ENCODE assay signal across 8 mouse cellular contexts in genomic region chr9:114389905-114390748, GRCm38 (mm10). TPM values are rescaled to one million over a fixed set of nuclear protein-coding genes. Genes with fewer than 3 reads are reported as not detected.
DNase-seq lines count a peak whose midpoint lies in the region; ATAC-seq and TF ChIP-seq lines count a peak whose summit lies in the region.

TSS of gene Crtap (minus strand) at chr9:114390675.

- peak within 1 kb of the TSS; percentile 73 for H3K4me2 ChIP-seq in embryonic facial prominence, embryonic 14.5 days (ENCODE audit: low read depth, low read length)
- peak within 1 kb of the TSS; percentile 91 for H3K4me2 ChIP-seq in heart, embryonic 11.5 days
- H3K4me2 ChIP-seq in kidney, embryonic 14.5 days (replicated peaks; ENCODE audit: low read depth, low read length), result peak within 1 kb of the TSS; percentile 89
- peak within 1 kb of the TSS; percentile 87 for H3K4me2 ChIP-seq in neural tube, embryonic 14.5 days (ENCODE audit: low read depth, low read length)

- H3K9me3 ChIP-seq in E14TG2a.4 (ENCODE audit: low read length), result no peaks in the 10 kb centered on the region
- no peaks in the 10 kb centered on the region for H3K9me3 ChIP-seq in embryonic facial prominence, embryonic 14.5 days (ENCODE audit: control insufficient read depth, low read length)
- H3K9me3 ChIP-seq in heart, embryonic 11.5 days (replicated peaks; ENCODE audit: control insufficient read depth, low read length), result no peaks in the 10 kb centered on the region
- no peaks in the 10 kb centered on the region for H3K9me3 ChIP-seq in kidney, embryonic 14.5 days (ENCODE audit: control insufficient read depth, low read length)
- H3K9me3 ChIP-seq in neural tube, embryonic 14.5 days (ENCODE audit: control insufficient read depth, low read length), result no peaks in the 10 kb centered on the region

- peak within 1 kb of the TSS; percentile 92 for H3K4me3 ChIP-seq in E14TG2a.4 (replicated peaks; ENCODE audit: low read length)
- H3K4me3 ChIP-seq in embryonic facial prominence, embryonic 14.5 days (ENCODE audit: low read depth, low read length), result peak within 1 kb of the TSS; percentile 85
- H3K4me3 ChIP-seq in heart, embryonic 11.5 days (ENCODE audit: low read depth, low read length), result peak within 1 kb of the TSS; percentile 93
- peak within 1 kb of the TSS; percentile 55 for H3K4me3 ChIP-seq in kidney, embryonic 14.5 days (ENCODE audit: low read length)
- H3K4me3 ChIP-seq in neural tube, embryonic 14.5 days (ENCODE audit: low read depth, low read length), result peak within 1 kb of the TSS; percentile 78

- H3K4me1 ChIP-seq in E14TG2a.4 (replicated peaks; ENCODE audit: low read depth, low read length), result peaks cover 82% of the 10 kb centered on the region
- peaks cover 3% of the 10 kb centered on the region; the same call in 1 of the 2 replicates for H3K4me1 ChIP-seq in embryonic facial prominence, embryonic 14.5 days (ENCODE audit: control insufficient read depth, insufficient read depth, low read length)
- H3K4me1 ChIP-seq in heart, embryonic 11.5 days (ENCODE audit: control insufficient read depth, insufficient read depth, low read length), result peaks cover 20% of the 10 kb centered on the region
- H3K4me1 ChIP-seq in kidney, embryonic 14.5 days (ENCODE audit: control insufficient read depth, insufficient read depth, low read length), result 0 out of 2 replicates have a peak, but pooled peaks cover 7% of the 10 kb centered on the region
- H3K4me1 ChIP-seq in neural tube, embryonic 14.5 days (ENCODE audit: control insufficient read depth, insufficient read depth, low read length), result peaks cover 5% of the 10 kb centered on the region; the same call in 1 of the 2 replicates

- ATAC-seq in embryonic facial prominence, embryonic 14.5 days (ENCODE audit: low read depth), result peak; percentile 90
- ATAC-seq in heart, embryonic 11.5 days (replicated peaks; ENCODE audit: insufficient number of reproducible peaks, low FRiP score, low TSS enrichment), result peak; percentile 83
- peak; percentile 88 for ATAC-seq in kidney, embryonic 14.5 days (ENCODE audit: low FRiP score, low TSS enrichment)
- peak; percentile 79 for ATAC-seq in neural tube, embryonic 14.5 days (ENCODE audit: low read depth)

- TF ChIP-seq CTCF in E14TG2a.4 (conservative IDR thresholded peaks at IDR 0.05; ENCODE audit: low read length), result no peak

- 0% methylated on average over 27 of the region's 96 CpGs for WGBS in embryonic facial prominence, embryonic 14.5 days
- WGBS in heart, embryonic 11.5 days (ENCODE audit: insufficient replicate concordance), result under 1% methylated on average over 95 of the region's 96 CpGs
- WGBS in kidney, embryonic 14.5 days, result 1% methylated on average over 95 of the region's 96 CpGs
- under 1% methylated on average over 92 of the region's 96 CpGs for WGBS in neural tube, embryonic 14.5 days

- H3K9ac ChIP-seq in embryonic facial prominence, embryonic 14.5 days (ENCODE audit: low read depth, low read length), result peak within 1 kb of the TSS; percentile 91
- peak within 1 kb of the TSS; percentile 91 for H3K9ac ChIP-seq in heart, embryonic 11.5 days (ENCODE audit: low read depth, low read length)
- H3K9ac ChIP-seq in kidney, embryonic 14.5 days (ENCODE audit: low read depth, low read length), result peak within 1 kb of the TSS; percentile 70
- H3K9ac ChIP-seq in neural tube, embryonic 14.5 days (replicated peaks; ENCODE audit: low read depth, low read length), result peak within 1 kb of the TSS; percentile 63

- peaks cover 38% of the 10 kb centered on the region for H3K36me3 ChIP-seq in E14TG2a.4 (ENCODE audit: insufficient read depth, low read length)
- H3K36me3 ChIP-seq in embryonic facial prominence, embryonic 14.5 days (ENCODE audit: control insufficient read depth, insufficient read depth, low read length), result peaks cover 12% of the 10 kb centered on the region
- H3K36me3 ChIP-seq in heart, embryonic 11.5 days (ENCODE audit: control insufficient read depth, insufficient read depth, low read length), result no peaks in the 10 kb centered on the region
- peaks cover 8% of the 10 kb centered on the region; the same call in 1 of the 2 replicates for H3K36me3 ChIP-seq in kidney, embryonic 14.5 days (ENCODE audit: control insufficient read depth, insufficient read depth, low read length)
- no peaks in the 10 kb centered on the region for H3K36me3 ChIP-seq in neural tube, embryonic 14.5 days (ENCODE audit: control insufficient read depth, insufficient read depth, low read length)

- peak within 1 kb of the TSS; percentile 94 for H3K27ac ChIP-seq in embryonic facial prominence, embryonic 14.5 days (replicated peaks; ENCODE audit: low read depth, low read length)
- H3K27ac ChIP-seq in heart, embryonic 11.5 days (ENCODE audit: low read depth, low read length), result peak within 1 kb of the TSS; percentile 87
- peak within 1 kb of the TSS; percentile 65 for H3K27ac ChIP-seq in kidney, embryonic 14.5 days (ENCODE audit: low read depth, low read length)
- 0 out of 2 replicates have a peak within 1 kb of the TSS, but pooled peaks have one; percentile 10 for H3K27ac ChIP-seq in neural tube, embryonic 14.5 days (ENCODE audit: low read depth, low read length)

- H3K27me3 ChIP-seq in E14TG2a.4 (ENCODE audit: insufficient read depth, low read length), result no peaks in the 10 kb centered on the region
- no peaks in the 10 kb centered on the region for H3K27me3 ChIP-seq in embryonic facial prominence, embryonic 14.5 days (replicated peaks; ENCODE audit: control insufficient read depth, insufficient read depth, low read length)
- no peaks in the 10 kb centered on the region for H3K27me3 ChIP-seq in heart, embryonic 11.5 days (ENCODE audit: control insufficient read depth, insufficient read depth, low read length)
- no peaks in the 10 kb centered on the region for H3K27me3 ChIP-seq in kidney, embryonic 14.5 days (ENCODE audit: control insufficient read depth, insufficient read depth, low read length)
- no peaks in the 10 kb centered on the region for H3K27me3 ChIP-seq in neural tube, embryonic 14.5 days (ENCODE audit: control insufficient read depth, insufficient read depth, low read length)

- peak; percentile 86 to 90 for DNase-seq in adrenal gland, postnatal 36 days
- DNase-seq in embryonic facial prominence, embryonic 14.5 days (ENCODE audit: low spot score), result peak; percentile 85
- peak; percentile 76 to 81 for DNase-seq in lung, adult 18-20 months
- DNase-seq in thymus, postnatal 10 days (ENCODE audit: low spot score in 2 of 2), result peak; percentile 42 to 66

RNA-seq across cellular contexts. Expression of gene Crtap, which starts in this region (rescaled TPM):
- 100 to 1,000 TPM; 111 to 112 TPM for total RNA-seq in adrenal gland, postnatal 36 days (2021)
- polyA plus RNA-seq in embryonic facial prominence, embryonic 14.5 days (2014; fragmentation: Nextera tagmentation; extraction: Ambion mirVana), result 244 and 245 TPM in 2 replicates
- polyA plus RNA-seq in heart, embryonic 11.5 days (2014; fragmentation: Nextera tagmentation; extraction: Ambion mirVana), result 129 and 138 TPM in 2 replicates
- polyA plus RNA-seq in kidney, embryonic 14.5 days (2014; fragmentation: Nextera tagmentation; extraction: Ambion mirVana), result 113 and 125 TPM in 2 replicates
- polyA plus RNA-seq in neural tube, embryonic 14.5 days (2014; fragmentation: Nextera tagmentation; extraction: Ambion mirVana), result 14.4 and 33.9 TPM in 2 replicates

Comparison
In these comparisons a context has a peak if more than half of its experiments do, and no peak if none do; other contexts are left out.
1. Peak in every context shown above with its lines: DNase-seq, ATAC-seq, H3K4me3 ChIP-seq and H3K27ac ChIP-seq.
2. H3K27ac ChIP-seq: peak in every context shown above with its lines; median percentile 94 in embryonic facial prominence, embryonic 14.5 days; 87 in heart, embryonic 11.5 days; 65 in kidney, embryonic 14.5 days; 10 in neural tube, embryonic 14.5 days.